Mouse (Mus musculus) embryonic facial prominence, embryonic 15.5 days (tissue): ENCODE data around the gene Mapk10. TPM values are rescaled to one million over a fixed set of nuclear protein-coding genes. Genes with fewer than 3 reads are reported as not detected.
"Not testable (repeated sequence)": the region's sequence is repeated elsewhere in the genome, so short reads cannot be mapped to it uniquely, and the experiment has no call there.

Experiments
- ATAC-seq: fragments of 200-750 bp; cut with Nextera tagmentation; 2 replicates; pipeline ENCODE4 v1.8.0; 2017; ENCODE audit warnings: low read depth, moderate TSS enrichment; ENCODE audit not compliant: insufficient number of reproducible peaks, low FRiP score, low TSS enrichment
- H3K27ac ChIP-seq: fragments of 300-500 bp; sonication (generic); replicated peaks from 2 replicates; pipeline ENCODE4 v1.5.1; 2015; ENCODE audit warnings: mild to moderate bottlenecking, inconsistent platforms
- H3K27me3 ChIP-seq: fragments of 300-500 bp; sonication (generic); 2 replicates; pipeline ENCODE4 v1.6.1; 2015; ENCODE audit warnings: inconsistent platforms
- H3K36me3 ChIP-seq: fragments of 300-500 bp; sonication (generic); 2 replicates; pipeline ENCODE4 v1.6.1; 2015; ENCODE audit warnings: mild to moderate bottlenecking, inconsistent platforms
- H3K4me1 ChIP-seq: fragments of 300-500 bp; sonication (generic); 2 replicates; pipeline ENCODE4 v1.6.1; 2015; ENCODE audit warnings: inconsistent platforms
- H3K4me2 ChIP-seq: fragments of 300-500 bp; sonication (generic); replicated peaks from 2 replicates; pipeline ENCODE4 v1.6.1; 2015; ENCODE audit warnings: mild to moderate bottlenecking, inconsistent platforms
- H3K4me3 ChIP-seq: fragments of 300-500 bp; sonication (generic); replicated peaks from 2 replicates; pipeline ENCODE4 v1.5.1; 2015; ENCODE audit warnings: mild to moderate bottlenecking, inconsistent platforms
- H3K9ac ChIP-seq: fragments of 300-500 bp; sonication (generic); 2 replicates; pipeline ENCODE4 v1.6.1; 2015; ENCODE audit warnings: inconsistent platforms
- H3K9me3 ChIP-seq: fragments of 300-500 bp; sonication (generic); replicated peaks from 2 replicates; pipeline ENCODE4 v1.6.1; 2016; ENCODE audit warnings: inconsistent platforms
- whole genome bisulfite sequencing: fragments of 180-500 bp; shearing (Covaris S2); methylation state at CpG from one replicate; pipeline ENCODE4 v1.1.7; 2015; 5-methylcytosine and 5-hydroxymethylcytosine counted together
- polyA plus RNA-seq: library from polyadenylated mRNA; unstranded; fragments of >200 nt; fragmentation: Nextera tagmentation; extraction: Ambion mirVana; gene quantifications from 2 replicates; pipeline ENCODE4 v1.2.1, GENCODE M21; 2015

Mapk10 gene
- polyA plus RNA-seq, 1 experiment from 2014 or later = 4.5 TPM

- no peak for ATAC-seq
- 60% methylated on average over 8 of the region's 8 CpGs for WGBS
- Histone ChIP-seq H3K4me1 (no peaks in the 10 kb centered on the region), H3K9ac (no peak overlapping the region), H3K27me3 (no peaks in the 10 kb centered on the region), H3K36me3 (no peaks in the 10 kb centered on the region), H3K9me3 (no peaks in the 10 kb centered on the region), H3K4me3 (no peak overlapping the region), H3K27ac (no peak overlapping the region), H3K4me2 (no peak overlapping the region)
Measured at GRCm38 (mm10) chr5:102947061-102947711, 263.9 kb downstream of the Mapk10 start.

GRCm38 (mm10) chr5:102946625-102947024 is 264.5 kb downstream of the Mapk10 start:
- 84% methylated on average over 8 of the region's 8 CpGs for WGBS
- H3K4me1 ChIP-seq = no peaks in the 10 kb centered on the region
- H3K27ac ChIP-seq = no peak overlapping the region
- no peaks in the 10 kb centered on the region for H3K9me3 ChIP-seq
- no peaks in the 10 kb centered on the region for H3K27me3 ChIP-seq
- no peak overlapping the region for H3K4me3 ChIP-seq
- no peak overlapping the region for H3K9ac ChIP-seq
- no peak for ATAC-seq
- H3K4me2 ChIP-seq = no peak overlapping the region
- no peaks in the 10 kb centered on the region for H3K36me3 ChIP-seq

GRCm38 (mm10) chr5:102943864-102944630 is 267.1 kb downstream of the Mapk10 start:
- not testable (repeated sequence) for H3K4me1 ChIP-seq, H3K9me3 ChIP-seq, H3K27ac ChIP-seq, H3K27me3 ChIP-seq, H3K36me3 ChIP-seq, H3K9ac ChIP-seq, H3K4me2 ChIP-seq, ATAC-seq, H3K4me3 ChIP-seq
- 78% methylated on average over 17 of the region's 17 CpGs for WGBS

- Histone ChIP-seq H3K27ac (0 out of 2 replicates have a peak overlapping the region, but pooled peaks have one; percentile 49), H3K4me1 (peaks cover 8% of the 10 kb centered on the region; the same call in 1 of the 2 replicates), H3K36me3 (no peaks in the 10 kb centered on the region), H3K4me3 (no peak overlapping the region), H3K4me2 (peak overlapping the region; percentile 27), H3K27me3 (no peaks in the 10 kb centered on the region), H3K9me3 (no peaks in the 10 kb centered on the region), H3K9ac (no peak overlapping the region)
- WGBS = 19% methylated on average over 6 of the region's 6 CpGs
- ATAC-seq = peak; percentile 43; the same call in 1 of the 2 replicates
Measured at GRCm38 (mm10) chr5:102930161-102930560, 281.0 kb downstream of the Mapk10 start.

GRCm38 (mm10) chr5:102926786-102927185 is 284.3 kb downstream of the Mapk10 start:
- Histone ChIP-seq H3K4me3 (no peak overlapping the region), H3K4me1 (peaks cover 8% of the 10 kb centered on the region; the same call in 1 of the 2 replicates), H3K4me2 (no peak overlapping the region), H3K9ac (no peak overlapping the region), H3K9me3 (no peaks in the 10 kb centered on the region), H3K36me3 (no peaks in the 10 kb centered on the region), H3K27me3 (no peaks in the 10 kb centered on the region), H3K27ac (no peak overlapping the region)
- whole genome bisulfite sequencing = 80% methylated on average over 5 of the region's 5 CpGs
- ATAC-seq = no peak

- Histone ChIP-seq H3K27ac (no peak overlapping the region), H3K27me3 (no peaks in the 10 kb centered on the region), H3K4me1 (no peaks in the 10 kb centered on the region), H3K4me3 (no peak overlapping the region), H3K9ac (no peak overlapping the region), H3K36me3 (no peaks in the 10 kb centered on the region), H3K9me3 (no peaks in the 10 kb centered on the region), H3K4me2 (no peak overlapping the region)
- WGBS = 88% methylated on average over 2 of the region's 2 CpGs
- ATAC-seq = no peak
Measured at GRCm38 (mm10) chr5:102920199-102920598, 290.9 kb downstream of the Mapk10 start.

GRCm38 (mm10) chr5:102905441-102906211 is 305.5 kb downstream of the Mapk10 start:
- WGBS = 65% methylated on average over 13 of the region's 13 CpGs
- Histone ChIP-seq H3K27me3 (no peaks in the 10 kb centered on the region), H3K36me3 (no peaks in the 10 kb centered on the region), H3K9ac (no peak overlapping the region), H3K4me3 (no peak overlapping the region), H3K27ac (no peak overlapping the region), H3K4me2 (no peak overlapping the region), H3K9me3 (no peaks in the 10 kb centered on the region), H3K4me1 (no peaks in the 10 kb centered on the region)
- ATAC-seq = no peak

GRCm38 (mm10) chr5:102904066-102904465 is 307.1 kb downstream of the Mapk10 start:
- Histone ChIP-seq H3K9ac (no peak overlapping the region), H3K4me3 (no peak overlapping the region), H3K27me3 (no peaks in the 10 kb centered on the region), H3K4me1 (no peaks in the 10 kb centered on the region), H3K9me3 (no peaks in the 10 kb centered on the region), H3K27ac (no peak overlapping the region), H3K4me2 (no peak overlapping the region), H3K36me3 (no peaks in the 10 kb centered on the region)
- no peak for ATAC-seq
- WGBS = 83% methylated on average over 12 of the region's 12 CpGs

- Histone ChIP-seq H3K9ac (no peak overlapping the region), H3K4me2 (no peak overlapping the region), H3K27me3 (no peaks in the 10 kb centered on the region), H3K36me3 (no peaks in the 10 kb centered on the region), H3K9me3 (no peaks in the 10 kb centered on the region), H3K4me1 (no peaks in the 10 kb centered on the region), H3K27ac (no peak overlapping the region), H3K4me3 (no peak overlapping the region)
- no peak for ATAC-seq
- WGBS = 93% methylated on average over 9 of the region's 9 CpGs
Measured at GRCm38 (mm10) chr5:102903487-102903886, 307.6 kb downstream of the Mapk10 start.

GRCm38 (mm10) chr5:102901176-102901575 is 310.0 kb downstream of the Mapk10 start:
- H3K9me3 ChIP-seq = no peaks in the 10 kb centered on the region
- no peaks in the 10 kb centered on the region for H3K4me1 ChIP-seq
- no peak overlapping the region for H3K27ac ChIP-seq
- no peaks in the 10 kb centered on the region for H3K27me3 ChIP-seq
- no peak for ATAC-seq
- peaks cover 3% of the 10 kb centered on the region; the same call in 1 of the 2 replicates for H3K36me3 ChIP-seq
- no peak overlapping the region for H3K4me3 ChIP-seq
- H3K4me2 ChIP-seq = no peak overlapping the region
- WGBS = 61% methylated on average over 5 of the region's 5 CpGs
- no peak overlapping the region for H3K9ac ChIP-seq

GRCm38 (mm10) chr5:102899680-102900215 is 311.4 kb downstream of the Mapk10 start:
- H3K36me3 ChIP-seq = peaks cover 3% of the 10 kb centered on the region; the same call in 1 of the 2 replicates

More at GRCm38 (mm10) chr5:102899680-102900215, 311.4 kb downstream of the Mapk10 start:
- no peak overlapping the region for H3K27ac ChIP-seq
- H3K27me3 ChIP-seq = no peaks in the 10 kb centered on the region
- no peaks in the 10 kb centered on the region for H3K9me3 ChIP-seq
- H3K4me3 ChIP-seq = no peak overlapping the region
- H3K9ac ChIP-seq = no peak overlapping the region
- no peak for ATAC-seq
- 67% methylated on average over 6 of the region's 6 CpGs for WGBS
- no peak overlapping the region for H3K4me2 ChIP-seq
- no peaks in the 10 kb centered on the region for H3K4me1 ChIP-seq
